Mouse (Mus musculus) neutrophil, adult 5-6 weeks (primary cell): ENCODE results near the gene Brsk1. TPM values are rescaled to one million over a fixed set of nuclear protein-coding genes. Genes with fewer than 3 reads are reported as not detected.

Source experiments
- ATAC-seq: fragments of 151-379, 151-347 bp; 2 replicates; pipeline ENCODE4 v1.8.0; 2017; ENCODE audit warnings: mild to moderate bottlenecking, moderate TSS enrichment; ENCODE audit not compliant: insufficient number of reproducible peaks, poor library complexity, low FRiP score, severe bottlenecking; ENCODE audit errors: extremely low read depth
- total RNA-seq: library from RNA; stranded (forward); fragments of 200-1000 nt; gene quantifications from 2 replicates; pipeline ENCODE4 v1.2.3, GENCODE M21; 2017

The Brsk1 gene
- total RNA-seq, result not detected in 2 replicates

- ATAC-seq, result no peak
Measured at GRCm38 (mm10) chr7:4690387-4690786, at the start of gene Brsk1. Gene Brsk1, plus strand, starts transcription at chr7:4690604.

GRCm38 (mm10) chr7:4641155-4641554 lies 49.2 kb upstream of the Brsk1 start:
- ATAC-seq, result no peak; the same call in 1 of the 2 replicates

GRCm38 (mm10) chr7:4641956-4642355 lies 48.4 kb upstream of the Brsk1 start:
- ATAC-seq, result no peak

GRCm38 (mm10) chr7:4643225-4643624 lies 47.2 kb upstream of the Brsk1 start:
- no peak for ATAC-seq

- no peak for ATAC-seq
Measured at GRCm38 (mm10) chr7:4646806-4647205, 43.6 kb upstream of the Brsk1 start.

- peak; percentile 88 for ATAC-seq
Measured at GRCm38 (mm10) chr7:4647291-4647690, 43.1 kb upstream of the Brsk1 start.

GRCm38 (mm10) chr7:4647992-4648391 lies 42.4 kb upstream of the Brsk1 start:
- no peak for ATAC-seq

- ATAC-seq, result peak; percentile 18; the same call in 1 of the 2 replicates
Measured at GRCm38 (mm10) chr7:4651581-4651980, 38.8 kb upstream of the Brsk1 start.

- ATAC-seq, result no peak
Measured at GRCm38 (mm10) chr7:4652726-4653125, 37.7 kb upstream of the Brsk1 start.

- ATAC-seq, result 0 out of 2 replicates have a peak, but pooled peaks have one; percentile 7
Measured at GRCm38 (mm10) chr7:4653351-4653750, 37.1 kb upstream of the Brsk1 start.

GRCm38 (mm10) chr7:4653780-4654179 lies 36.6 kb upstream of the Brsk1 start:
- ATAC-seq, result peak; percentile 78

GRCm38 (mm10) chr7:4654221-4654620 lies 36.2 kb upstream of the Brsk1 start:
- ATAC-seq, result no peak

GRCm38 (mm10) chr7:4655393-4655792 lies 35.0 kb upstream of the Brsk1 start:
- ATAC-seq, result no peak

- ATAC-seq, result no peak
Measured at GRCm38 (mm10) chr7:4655916-4656315, 34.5 kb upstream of the Brsk1 start.

- no peak for ATAC-seq
Measured at GRCm38 (mm10) chr7:4656818-4657217, 33.6 kb upstream of the Brsk1 start.

GRCm38 (mm10) chr7:4657521-4658127 lies 32.8 kb upstream of the Brsk1 start:
- ATAC-seq, result no peak

GRCm38 (mm10) chr7:4658128-4658907 lies 32.1 kb upstream of the Brsk1 start:
- ATAC-seq, result 0 out of 2 replicates have a peak, but pooled peaks have one; percentile 1

- peak; percentile 80 for ATAC-seq
Measured at GRCm38 (mm10) chr7:4658912-4659551, 31.4 kb upstream of the Brsk1 start, which contains the start of gene Ppp6r1. Gene Ppp6r1, minus strand, starts transcription at chr7:4659019.

- no peak for ATAC-seq
Measured at GRCm38 (mm10) chr7:4659911-4660443, 30.4 kb upstream of the Brsk1 start.
